Mouse (Mus musculus): ENCODE measurements at regions not wholly inside any gene's neighbourhood (a gene's known extent, or its start where the extent isn't known, plus 50 kb on each side); places are given as distances from the start of the nearest gene placed in this dataset.
A peak's percentile ranks its signal among the peaks of the same experiment; 100 is the strongest.

GRCm38 (mm10) chr1:176683146-176683545 lies 130.7 kb downstream of the Cep170 start:
- WGBS = 58% methylated on average over 6 of the region's 6 CpGs
- ATAC-seq (replicated peaks; ENCODE audit: insufficient number of reproducible peaks, insufficient read depth, low FRiP score, low read depth) = no peak
- no peak overlapping the region for H3K9ac ChIP-seq
- 0 out of 2 replicates have a peak, but pooled peaks cover 2% of the 10 kb centered on the region for H3K4me1 ChIP-seq (replicated peaks)
- H3K4me2 ChIP-seq = no peak overlapping the region
- no peak overlapping the region for H3K4me3 ChIP-seq
- H3K9me3 ChIP-seq (replicated peaks) = no peaks in the 10 kb centered on the region
- H3K36me3 ChIP-seq = no peaks in the 10 kb centered on the region
- H3K27me3 ChIP-seq = no peaks in the 10 kb centered on the region
- H3K27ac ChIP-seq = no peak overlapping the region

GRCm38 (mm10) chr1:176681971-176682370 lies 131.9 kb downstream of the Cep170 start:
- H3K27ac ChIP-seq = no peak overlapping the region
- no peak overlapping the region for H3K4me2 ChIP-seq
- WGBS = 44% methylated on average over 8 of the region's 8 CpGs
- H3K36me3 ChIP-seq = no peaks in the 10 kb centered on the region
- no peak for ATAC-seq (replicated peaks; ENCODE audit: insufficient number of reproducible peaks, insufficient read depth, low FRiP score, low read depth)
- no peak overlapping the region for H3K4me3 ChIP-seq
- H3K4me1 ChIP-seq (replicated peaks) = 0 out of 2 replicates have a peak, but pooled peaks cover 2% of the 10 kb centered on the region
- no peaks in the 10 kb centered on the region for H3K27me3 ChIP-seq
- no peak overlapping the region for H3K9ac ChIP-seq
- no peaks in the 10 kb centered on the region; the same call in 1 of the 2 replicates for H3K9me3 ChIP-seq (replicated peaks)

- H3K4me1 ChIP-seq (replicated peaks) = peaks cover 7% of the 10 kb centered on the region; the same call in 1 of the 2 replicates
- no peak overlapping the region for H3K4me2 ChIP-seq
- no peaks in the 10 kb centered on the region for H3K27me3 ChIP-seq
- peak; percentile 47; the same call in 1 of the 2 replicates for ATAC-seq (replicated peaks; ENCODE audit: insufficient number of reproducible peaks, insufficient read depth, low FRiP score, low read depth)
- no peak overlapping the region for H3K9ac ChIP-seq
- H3K9me3 ChIP-seq (replicated peaks) = no peaks in the 10 kb centered on the region; the same call in 1 of the 2 replicates
- H3K36me3 ChIP-seq = no peaks in the 10 kb centered on the region
- H3K27ac ChIP-seq = no peak overlapping the region
- no peak overlapping the region for H3K4me3 ChIP-seq
These were observed 138.7 kb downstream of the Cep170 start for GRCm38 (mm10) chr1:176675184-176675583.

GRCm38 (mm10) chr1:176671081-176671480 lies 142.8 kb downstream of the Cep170 start:
- H3K4me2 ChIP-seq = no peak overlapping the region
- no peak overlapping the region for H3K4me3 ChIP-seq
- H3K9me3 ChIP-seq (replicated peaks) = no peaks in the 10 kb centered on the region
- peaks cover 7% of the 10 kb centered on the region; the same call in 1 of the 2 replicates for H3K4me1 ChIP-seq (replicated peaks)
- H3K36me3 ChIP-seq = no peaks in the 10 kb centered on the region
- no peaks in the 10 kb centered on the region for H3K27me3 ChIP-seq
- WGBS = 78% methylated on average over 3 of the region's 3 CpGs
- no peak overlapping the region for H3K9ac ChIP-seq
- no peak overlapping the region for H3K27ac ChIP-seq
- no peak for ATAC-seq (replicated peaks; ENCODE audit: insufficient number of reproducible peaks, insufficient read depth, low FRiP score, low read depth)

DNA sequence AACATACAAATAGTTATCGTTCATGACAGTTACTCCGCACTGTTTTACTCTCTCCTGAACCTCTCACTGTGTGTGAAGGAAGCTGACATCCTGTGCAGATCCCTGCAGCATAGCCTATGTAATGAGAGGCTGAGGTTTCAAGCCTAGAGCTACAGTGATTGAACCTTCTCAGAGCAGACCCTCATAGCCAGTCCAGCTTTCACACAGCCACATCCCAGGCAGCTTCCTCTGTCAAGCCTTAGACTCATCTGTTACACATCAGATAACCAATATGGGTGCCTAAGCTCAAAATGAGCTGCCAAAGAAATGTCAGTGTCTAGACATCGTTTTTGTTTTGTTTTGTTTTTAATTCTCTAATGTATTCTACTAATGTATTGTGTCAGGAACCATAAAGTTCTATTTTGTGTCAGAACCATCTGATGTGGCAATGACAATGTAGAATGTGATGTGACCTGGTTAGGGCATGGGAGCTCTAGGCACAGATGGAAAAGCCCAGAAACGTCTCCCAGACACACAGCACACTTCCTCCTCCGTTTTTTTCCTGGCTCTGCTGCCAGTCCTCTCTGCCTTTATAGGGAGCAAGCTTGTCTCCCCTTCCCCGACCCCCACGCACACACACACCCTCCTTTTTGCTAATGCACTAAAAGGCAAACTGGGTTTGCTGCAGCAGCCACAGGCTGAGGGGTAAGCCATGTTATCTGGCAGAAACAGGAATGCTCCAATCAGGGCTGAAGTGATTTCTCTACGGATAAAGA lies 146.1 kb downstream of the Cep170 start:
- 47% methylated on average over 8 of the region's 8 CpGs for WGBS
- Histone ChIP-seq H3K27me3 (no peaks in the 10 kb centered on the region), H3K4me3 (no peak overlapping the region), H3K27ac (no peak overlapping the region), H3K9me3 (replicated peaks) (no peaks in the 10 kb centered on the region), H3K4me2 (no peak overlapping the region), H3K36me3 (no peaks in the 10 kb centered on the region), H3K9ac (no peak overlapping the region), H3K4me1 (replicated peaks) (no peaks in the 10 kb centered on the region)
- ATAC-seq (replicated peaks; ENCODE audit: insufficient number of reproducible peaks, insufficient read depth, low FRiP score, low read depth) = no peak

DNA sequence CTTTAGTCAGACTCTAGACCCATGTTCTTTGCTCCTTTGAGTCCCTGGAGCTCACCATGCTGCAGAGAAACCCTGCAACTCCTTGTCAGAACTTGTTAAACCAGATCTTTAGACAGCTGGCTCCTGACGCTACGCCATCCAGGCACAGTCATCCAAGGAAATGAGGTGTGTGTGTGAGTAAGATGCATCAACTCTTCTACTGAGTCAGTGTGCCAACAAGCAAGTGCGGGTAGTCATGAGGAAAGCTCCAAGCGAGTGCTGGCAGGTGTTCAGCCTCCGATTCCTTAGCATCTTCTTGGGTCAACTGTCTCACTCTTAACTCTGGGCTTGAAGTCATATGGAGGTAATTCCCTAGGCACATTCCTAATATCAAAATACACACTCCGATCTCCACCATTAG lies 153.6 kb downstream of the Cep170 start:
- 86% methylated on average over 6 of the region's 6 CpGs for WGBS
- no peaks in the 10 kb centered on the region for H3K4me1 ChIP-seq (replicated peaks)
- H3K27ac ChIP-seq = no peak overlapping the region
- no peaks in the 10 kb centered on the region for H3K27me3 ChIP-seq
- no peaks in the 10 kb centered on the region for H3K36me3 ChIP-seq
- H3K9me3 ChIP-seq (replicated peaks) = no peaks in the 10 kb centered on the region
- no peak overlapping the region for H3K9ac ChIP-seq
- no peak overlapping the region for H3K4me3 ChIP-seq
- no peak overlapping the region for H3K4me2 ChIP-seq
- no peak for ATAC-seq (replicated peaks; ENCODE audit: insufficient number of reproducible peaks, insufficient read depth, low FRiP score, low read depth)

- Histone ChIP-seq H3K4me1 (replicated peaks) (no peaks in the 10 kb centered on the region), H3K9ac (no peak overlapping the region), H3K4me3 (no peak overlapping the region), H3K4me2 (no peak overlapping the region), H3K27me3 (no peaks in the 10 kb centered on the region), H3K27ac (no peak overlapping the region), H3K9me3 (replicated peaks) (no peaks in the 10 kb centered on the region), H3K36me3 (no peaks in the 10 kb centered on the region)
- no peak for ATAC-seq (replicated peaks; ENCODE audit: insufficient number of reproducible peaks, insufficient read depth, low FRiP score, low read depth)
These were observed 155.2 kb downstream of the Cep170 start for GRCm38 (mm10) chr1:176658639-176659038.

DNA sequence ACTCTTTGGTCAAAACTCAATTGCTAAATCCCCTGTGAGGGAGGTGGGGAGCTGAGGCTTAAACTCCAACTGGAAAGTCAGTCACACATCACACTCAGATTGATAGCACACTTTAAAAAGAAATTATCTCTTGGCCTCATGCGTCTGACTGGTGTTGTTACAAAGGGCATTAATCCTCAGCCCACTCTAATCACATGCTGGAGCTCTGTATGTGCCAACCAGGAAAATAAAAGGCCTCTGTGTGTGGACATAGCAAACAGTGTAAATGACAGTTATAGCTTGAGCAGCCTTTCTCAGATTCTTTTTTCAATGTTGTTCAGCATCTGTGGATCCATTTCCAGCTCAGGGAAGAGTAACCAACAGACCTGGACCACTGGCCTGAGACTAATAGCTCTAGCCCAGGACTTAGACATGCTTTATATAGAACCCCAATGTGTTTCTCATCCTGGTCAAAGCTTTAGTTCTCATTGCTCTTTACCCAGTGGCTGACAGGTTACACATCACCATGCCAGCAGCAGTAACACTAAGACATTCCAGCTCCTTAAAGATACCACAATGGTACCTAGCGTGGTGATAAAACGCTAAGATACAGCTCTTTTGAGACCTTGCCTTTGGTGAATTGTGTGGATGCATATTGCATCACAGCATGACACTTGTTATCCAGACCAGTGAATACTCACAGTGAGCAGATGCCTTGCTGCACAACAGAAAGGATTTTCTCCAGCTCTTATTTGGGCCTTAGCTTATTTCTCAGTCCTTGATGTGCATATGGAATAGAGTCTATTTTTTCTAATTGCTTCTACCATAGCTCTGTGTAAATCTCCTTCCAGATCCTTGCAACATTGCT lies 158.2 kb downstream of the Cep170 start:
- Histone ChIP-seq H3K4me3 (no peak overlapping the region), H3K27me3 (no peaks in the 10 kb centered on the region), H3K4me2 (no peak overlapping the region), H3K9ac (no peak overlapping the region), H3K4me1 (replicated peaks) (no peaks in the 10 kb centered on the region), H3K36me3 (no peaks in the 10 kb centered on the region), H3K9me3 (replicated peaks) (no peaks in the 10 kb centered on the region), H3K27ac (no peak overlapping the region)
- no peak for ATAC-seq (replicated peaks; ENCODE audit: insufficient number of reproducible peaks, insufficient read depth, low FRiP score, low read depth)
- 60% methylated on average over 3 of the region's 3 CpGs for WGBS

DNA sequence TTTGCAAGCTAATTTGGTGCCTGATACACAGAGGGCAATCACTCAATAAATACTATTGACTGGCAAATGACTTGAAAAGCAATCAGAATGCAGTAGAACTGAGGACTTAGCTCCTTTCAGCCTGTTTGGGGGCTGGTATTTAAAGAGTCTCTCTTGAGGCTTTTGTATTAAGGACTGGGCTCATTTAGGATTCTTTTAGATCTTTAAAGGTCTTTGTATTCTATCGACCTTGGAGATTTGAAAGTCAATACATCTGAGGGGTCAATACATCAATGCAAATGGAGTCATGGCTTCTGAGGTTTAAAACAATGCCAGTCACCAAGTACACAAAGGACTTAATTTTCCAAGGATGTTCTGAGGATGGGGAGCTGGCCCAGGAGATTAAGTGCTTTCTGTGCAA lies 169.6 kb downstream of the Cep170 start:
- no peaks in the 10 kb centered on the region for H3K27me3 ChIP-seq
- WGBS = 40% methylated on average over 1 of the region's 1 CpGs
- no peaks in the 10 kb centered on the region for H3K9me3 ChIP-seq (replicated peaks)
- H3K4me2 ChIP-seq = no peak overlapping the region
- no peaks in the 10 kb centered on the region for H3K36me3 ChIP-seq
- H3K4me3 ChIP-seq = no peak overlapping the region
- no peak for ATAC-seq (replicated peaks; ENCODE audit: insufficient number of reproducible peaks, insufficient read depth, low FRiP score, low read depth)
- no peak overlapping the region for H3K27ac ChIP-seq
- no peak overlapping the region for H3K9ac ChIP-seq
- H3K4me1 ChIP-seq (replicated peaks) = no peaks in the 10 kb centered on the region

DNA sequence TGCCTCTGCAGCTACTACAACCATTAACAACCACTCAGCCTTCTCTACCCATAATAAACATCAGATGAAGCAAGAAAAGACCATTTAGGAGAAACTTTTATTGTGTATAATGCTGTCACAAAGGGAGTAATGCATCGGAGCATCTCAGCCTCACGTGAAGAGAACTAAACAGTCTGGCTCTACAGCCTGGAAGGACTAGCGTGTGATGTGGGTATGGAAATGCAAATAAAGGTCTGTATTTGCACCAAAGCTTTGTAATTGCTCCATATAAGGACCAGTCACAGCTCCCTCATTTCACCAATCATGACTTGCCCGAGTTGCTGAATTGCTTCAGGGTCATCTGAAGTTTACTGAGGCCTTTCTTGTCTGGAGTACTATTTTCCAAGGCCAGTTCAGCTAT lies 190.7 kb downstream of the Cep170 start:
- Histone ChIP-seq H3K36me3 (no peaks in the 10 kb centered on the region), H3K4me2 (no peak overlapping the region), H3K4me1 (replicated peaks) (no peaks in the 10 kb centered on the region), H3K9ac (no peak overlapping the region), H3K27me3 (no peaks in the 10 kb centered on the region), H3K9me3 (replicated peaks) (no peaks in the 10 kb centered on the region), H3K27ac (no peak overlapping the region), H3K4me3 (no peak overlapping the region)
- no peak for ATAC-seq (replicated peaks; ENCODE audit: insufficient number of reproducible peaks, insufficient read depth, low FRiP score, low read depth)
- WGBS = 80% methylated on average over 4 of the region's 4 CpGs

GRCm38 (mm10) chr1:176622213-176622612 lies 191.7 kb downstream of the Cep170 start:
- H3K9me3 ChIP-seq (replicated peaks) = no peaks in the 10 kb centered on the region

More at GRCm38 (mm10) chr1:176622213-176622612, 191.7 kb downstream of the Cep170 start:
- no peak for ATAC-seq (replicated peaks; ENCODE audit: insufficient number of reproducible peaks, insufficient read depth, low FRiP score, low read depth)
- WGBS = 86% methylated on average over 5 of the region's 5 CpGs
- H3K36me3 ChIP-seq = no peaks in the 10 kb centered on the region
- H3K9ac ChIP-seq = no peak overlapping the region
- H3K4me2 ChIP-seq = no peak overlapping the region
- H3K4me3 ChIP-seq = no peak overlapping the region
- H3K27ac ChIP-seq = no peak overlapping the region
- no peaks in the 10 kb centered on the region for H3K4me1 ChIP-seq (replicated peaks)
- no peaks in the 10 kb centered on the region for H3K27me3 ChIP-seq

Measured in heart, embryonic 15.5 days (tissue).